Comparison of ENCODE assay signal across 28 mouse cellular contexts in the genomic region with DNA sequence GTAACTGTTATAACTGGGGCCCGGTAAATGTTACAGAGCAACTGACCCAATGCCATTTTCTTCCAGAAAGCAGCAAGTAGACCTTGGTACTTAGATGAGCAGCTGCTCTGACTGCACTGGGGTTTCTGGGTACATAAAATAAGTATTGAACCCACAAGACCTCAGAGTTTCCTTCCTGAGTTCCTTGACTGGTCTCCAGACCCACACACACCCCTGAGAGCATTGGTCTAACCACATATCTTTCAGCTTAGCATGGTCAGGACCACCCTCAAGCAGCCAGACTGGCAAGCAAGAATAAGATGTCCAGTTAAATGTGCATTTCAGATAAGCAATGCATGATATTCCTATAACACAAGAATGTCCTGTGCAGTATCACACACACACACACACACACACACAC.
"Had no signal": no experiment of that assay in that cellular context is flagged by ENCODE, and none has a peak within 500 bp of the region (broad histone marks: within the 10 kb centered on the region; RNA-seq: fewer than 3 reads in every experiment).

No protein-coding gene starts in this region.

- ATAC-seq: hindbrain, embryonic 16.5 days; intestine, embryonic 16.5 days had no signal

- DNase-seq: gastrocnemius, postnatal 14 days; gastrocnemius, postnatal 36 days; heart, adult 11 months; heart, adult 2 months; heart, postnatal 14 days; heart, postnatal 36 days; kidney, adult 11 months; kidney, adult 2 months; kidney, adult 9 months; kidney, postnatal 14 days; kidney, postnatal 36 days; layer of hippocampus, adult 9-11 months; layer of hippocampus, postnatal 36 days; liver; liver, embryonic 13.5 days had no signal

- H3K36me3 ChIP-seq: heart, embryonic 13.5 days; heart, embryonic 15.5 days; hindbrain, embryonic 10.5 days; hindbrain, embryonic 12.5 days; kidney, embryonic 15.5 days; limb, embryonic 10.5 days; limb, embryonic 12.5 days; liver, embryonic 13.5 days had no signal

- H3K4me2 ChIP-seq: heart, embryonic 11.5 days; heart, embryonic 13.5 days; heart, embryonic 15.5 days; hindbrain, embryonic 12.5 days; hindbrain, embryonic 14.5 days; kidney, embryonic 15.5 days; limb, embryonic 12.5 days; liver, embryonic 11.5 days; liver, embryonic 13.5 days had no signal

- H3K9ac ChIP-seq: heart, embryonic 13.5 days; heart, embryonic 15.5 days; hindbrain, embryonic 12.5 days; hindbrain, embryonic 14.5 days; kidney, embryonic 15.5 days; limb, embryonic 12.5 days; liver, embryonic 13.5 days had no signal

- H3K27me3 ChIP-seq: heart, embryonic 13.5 days; heart, embryonic 15.5 days; hindbrain, embryonic 12.5 days had no signal

- H3K9me3 ChIP-seq: heart, embryonic 13.5 days; heart, embryonic 15.5 days; hindbrain, embryonic 10.5 days; hindbrain, embryonic 12.5 days; kidney, embryonic 15.5 days; limb, embryonic 10.5 days; limb, embryonic 12.5 days; liver, embryonic 13.5 days had no signal

- H3K4me3 ChIP-seq: heart, adult 2 months; heart, embryonic 13.5 days; heart, embryonic 15.5 days; hindbrain, embryonic 10.5 days; hindbrain, embryonic 12.5 days; kidney, embryonic 15.5 days; limb, embryonic 10.5 days; limb, embryonic 12.5 days; liver, embryonic 13.5 days had no signal

- H3K27ac ChIP-seq: heart, adult 2 months; heart, embryonic 13.5 days; heart, embryonic 15.5 days; hindbrain, embryonic 10.5 days; hindbrain, embryonic 12.5 days; hindbrain, embryonic 14.5 days; kidney, embryonic 15.5 days; kidney, postnatal 0 days; limb, embryonic 10.5 days; limb, embryonic 12.5 days; liver, embryonic 13.5 days had no signal
